Mouse (Mus musculus): ENCODE data around the gene Rbms3.

Gene Rbms3

DNA sequence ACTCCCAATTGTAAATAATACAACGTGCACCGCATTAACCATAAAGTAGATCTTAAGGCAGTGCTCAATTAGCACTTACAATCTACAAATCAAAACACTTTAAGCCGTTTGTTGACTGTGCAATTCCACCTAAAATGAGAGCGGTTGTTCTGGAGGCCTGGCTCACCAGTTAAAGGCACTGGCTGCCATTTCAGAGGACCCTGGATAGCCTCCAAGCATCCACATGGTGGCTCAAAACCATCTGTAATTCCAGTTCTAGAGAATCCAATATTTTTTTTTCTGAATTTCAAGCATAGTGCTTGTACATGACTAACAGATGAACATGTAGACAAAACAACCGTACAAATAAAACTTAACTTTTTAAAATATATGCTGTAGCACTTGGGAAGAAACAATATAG, 460.5 kb downstream of the Rbms3 start:
- DNase-seq: no peak

DNA sequence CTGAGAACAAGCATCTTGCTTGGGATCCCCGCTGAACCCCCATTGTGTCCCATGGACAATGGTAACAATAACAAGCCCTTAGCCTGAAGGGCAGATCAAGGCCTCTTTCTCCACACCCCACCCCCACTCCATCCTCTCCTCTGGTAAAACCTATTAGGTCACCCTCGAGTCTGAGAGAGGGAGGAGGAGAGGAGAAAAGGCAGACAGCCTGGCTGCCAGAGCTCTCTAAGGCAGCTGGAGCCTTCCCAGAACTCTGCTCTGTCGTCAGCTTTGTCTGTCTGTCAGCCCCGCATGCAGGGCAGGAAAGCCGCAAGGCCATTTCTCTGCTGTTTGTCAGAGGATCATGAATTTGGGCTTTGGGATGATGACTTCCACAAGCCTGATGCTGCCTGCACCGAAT, 466.6 kb downstream of the Rbms3 start:
- DNase-seq: no peak

DNA sequence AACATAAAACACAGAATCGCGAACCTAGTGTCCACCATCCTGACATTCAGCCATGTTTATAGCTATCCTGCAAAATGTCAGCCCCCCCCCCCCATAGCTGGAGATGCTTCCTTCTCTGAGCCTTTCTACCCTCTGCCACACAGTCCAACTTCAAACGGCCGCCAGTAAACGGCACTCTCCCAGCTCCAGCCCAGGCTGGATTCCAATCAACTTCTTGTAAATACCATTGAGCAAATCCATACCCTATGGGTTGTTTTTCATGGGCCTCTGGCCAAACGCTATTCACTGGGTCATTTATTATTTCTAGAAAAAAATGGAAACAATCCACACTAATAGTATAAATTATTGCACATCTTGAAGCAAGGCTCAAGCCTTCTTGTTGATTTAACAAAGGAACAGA, 468.6 kb downstream of the Rbms3 start:
- DNase-seq: no peak

DNA sequence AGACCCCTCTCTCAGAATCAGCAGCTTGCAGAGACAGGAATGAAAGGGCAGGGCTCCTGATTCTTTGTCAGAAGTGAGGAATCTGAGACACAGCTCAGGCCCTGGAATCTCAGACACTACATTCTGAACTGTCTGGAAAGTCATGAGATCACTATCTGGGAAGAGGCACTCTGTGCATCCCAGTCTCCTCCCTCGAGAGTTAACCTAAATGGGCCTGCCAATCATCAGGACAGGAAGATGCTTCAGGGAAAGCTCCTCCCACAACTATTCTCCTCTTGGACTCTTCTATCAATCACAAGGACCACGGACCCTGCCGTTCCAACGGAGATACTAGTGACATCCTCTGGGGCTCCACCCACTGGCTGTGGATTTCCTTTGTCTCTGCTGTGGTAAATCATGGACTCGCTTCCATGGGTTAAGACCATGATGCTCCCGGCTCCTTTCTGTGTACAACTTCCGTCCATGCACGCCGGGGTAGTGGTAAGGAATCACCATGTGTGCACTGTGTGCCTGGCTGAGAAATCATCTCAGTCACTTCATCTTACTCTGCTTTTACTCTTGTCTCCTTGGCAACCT, 473.3 kb downstream of the Rbms3 start:
- no peak for DNase-seq

DNA sequence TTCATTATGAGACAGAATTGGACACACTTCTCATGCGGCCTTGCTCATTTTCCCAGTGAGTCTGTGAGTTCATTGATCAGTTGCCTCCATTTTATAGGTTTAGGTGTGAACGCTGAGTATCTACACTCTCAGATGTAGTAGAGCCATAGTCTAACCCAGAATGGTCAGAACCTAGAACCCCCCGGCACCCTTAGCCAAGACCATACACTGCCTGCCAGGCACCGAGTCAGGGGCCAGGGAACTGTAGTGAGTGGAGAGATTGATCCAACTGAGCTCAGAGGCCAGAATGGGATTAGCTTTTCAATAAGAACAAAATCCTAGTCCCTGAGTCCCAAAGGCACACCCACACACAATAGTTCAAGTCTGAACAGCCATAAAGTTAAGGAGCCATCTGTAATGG, 475.1 kb downstream of the Rbms3 start:
- no peak for DNase-seq

DNA sequence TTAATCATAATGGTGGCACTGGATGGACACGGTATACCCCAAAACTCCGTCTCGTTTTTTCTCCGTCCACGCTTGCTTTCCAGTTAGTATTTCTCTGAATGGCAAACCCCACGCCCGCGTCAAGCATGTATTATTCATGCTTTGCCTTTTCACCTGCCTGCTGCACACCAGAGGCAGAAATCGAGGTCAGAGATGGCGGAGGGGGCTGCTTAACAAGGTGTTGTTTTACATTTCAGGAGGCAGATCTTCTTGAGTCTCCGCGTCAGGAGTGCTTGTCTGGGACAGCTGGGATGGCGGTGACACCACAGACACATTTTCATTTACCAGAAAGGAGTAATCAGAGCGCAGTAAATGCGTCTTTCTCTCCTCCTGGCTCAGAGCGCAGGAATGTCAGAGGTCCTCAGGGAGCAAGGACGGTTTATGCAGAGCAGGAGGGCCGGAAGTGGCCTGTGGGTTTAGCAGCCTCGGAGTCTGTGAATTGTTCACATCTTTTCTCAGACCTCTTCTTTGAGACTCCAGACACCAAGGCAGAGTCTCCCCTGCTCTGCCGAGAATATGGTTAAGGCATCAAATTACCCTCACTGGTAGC, 475.9 kb downstream of the Rbms3 start:
- no peak for DNase-seq

DNA sequence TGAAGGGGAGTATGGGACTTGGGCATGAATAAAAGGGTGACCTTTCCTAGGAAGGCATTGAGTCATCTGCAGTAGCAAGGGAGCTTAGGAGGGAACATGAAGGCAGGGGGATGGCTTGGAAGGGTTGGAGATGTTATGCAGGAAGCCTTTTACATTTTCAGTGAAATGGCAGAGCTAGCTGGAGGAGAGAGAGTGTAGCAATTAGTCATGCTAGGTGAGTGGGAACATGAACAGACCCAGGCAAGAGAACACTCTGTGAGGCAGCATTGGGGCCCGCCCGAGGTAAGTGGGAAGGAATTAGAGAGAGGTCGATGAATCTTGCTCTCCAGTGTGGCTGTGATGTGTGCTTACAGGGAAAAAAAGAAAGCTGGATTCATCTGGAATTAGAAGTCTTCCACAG, 477.8 kb downstream of the Rbms3 start:
- DNase-seq: no peak

DNA sequence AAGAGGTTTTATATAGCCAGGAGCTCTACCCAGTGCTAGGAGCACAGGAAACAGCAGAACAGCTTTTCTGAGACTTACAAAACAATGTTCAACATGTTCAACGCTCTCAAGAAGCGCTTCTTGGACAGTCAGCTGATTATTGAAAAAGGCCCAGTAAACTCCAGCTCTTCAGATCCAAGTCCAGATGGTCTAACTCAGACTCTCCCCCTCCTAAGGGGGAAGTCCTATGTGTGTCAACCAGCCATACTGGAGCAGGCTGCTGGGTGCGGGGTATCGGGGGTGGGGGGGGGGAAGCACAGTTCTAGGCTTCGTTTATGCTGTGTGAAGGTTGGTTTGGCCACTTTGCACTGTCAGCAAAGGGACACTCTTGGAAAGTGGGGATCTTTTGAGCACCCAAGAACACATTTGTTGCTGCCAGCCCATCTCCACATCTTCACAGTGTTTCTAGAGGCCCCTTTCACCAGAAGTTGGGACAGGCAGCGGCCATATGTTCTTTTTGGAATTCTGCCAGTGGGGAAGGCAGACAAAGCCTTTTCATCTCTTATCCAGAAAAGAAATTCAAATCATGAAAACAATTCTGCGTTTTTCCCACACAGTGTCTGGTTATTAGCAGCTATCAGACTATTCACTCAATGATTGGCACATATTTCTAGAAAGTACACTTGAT, 485.5 kb downstream of the Rbms3 start:
- DNase-seq: no peak

DNA sequence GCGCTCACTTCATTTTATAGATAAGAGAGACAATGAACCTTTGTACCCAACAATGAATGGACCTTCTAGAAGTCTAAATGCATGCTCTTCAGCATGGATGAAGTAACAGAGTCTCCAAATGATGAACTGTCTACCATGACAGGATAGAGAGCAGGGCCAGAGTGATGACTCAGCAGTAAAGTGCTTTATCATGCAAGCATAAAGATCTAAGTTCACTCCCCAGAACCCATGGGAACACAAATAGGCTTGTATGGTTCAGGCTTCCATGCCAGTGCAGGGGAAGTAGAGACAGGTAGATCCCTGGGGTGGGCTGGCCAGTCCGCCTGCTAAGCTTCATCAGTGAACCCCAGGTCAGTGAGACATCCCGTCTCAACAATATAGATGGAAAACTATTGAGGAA, 489.7 kb downstream of the Rbms3 start:
- no peak for DNase-seq

DNA sequence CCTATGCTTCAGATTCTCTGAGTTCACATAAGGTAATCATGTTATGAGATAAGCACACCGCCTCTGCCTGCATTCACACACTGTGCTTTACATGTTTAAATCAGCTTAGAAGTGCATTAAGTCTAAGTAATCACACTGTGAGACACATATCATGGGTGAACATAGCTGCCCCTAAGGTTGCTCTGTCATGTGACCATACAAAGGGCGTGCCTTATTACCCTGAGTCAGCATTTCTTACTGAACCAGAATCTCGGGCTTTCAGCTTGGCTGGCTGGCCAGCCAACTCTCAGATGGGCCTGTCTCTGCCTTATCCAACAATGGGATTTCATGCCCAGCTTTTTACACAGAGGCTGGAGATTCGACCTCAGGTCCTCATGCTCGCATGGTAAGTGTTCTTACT, 493.3 kb downstream of the Rbms3 start:
- no peak for DNase-seq

DNA sequence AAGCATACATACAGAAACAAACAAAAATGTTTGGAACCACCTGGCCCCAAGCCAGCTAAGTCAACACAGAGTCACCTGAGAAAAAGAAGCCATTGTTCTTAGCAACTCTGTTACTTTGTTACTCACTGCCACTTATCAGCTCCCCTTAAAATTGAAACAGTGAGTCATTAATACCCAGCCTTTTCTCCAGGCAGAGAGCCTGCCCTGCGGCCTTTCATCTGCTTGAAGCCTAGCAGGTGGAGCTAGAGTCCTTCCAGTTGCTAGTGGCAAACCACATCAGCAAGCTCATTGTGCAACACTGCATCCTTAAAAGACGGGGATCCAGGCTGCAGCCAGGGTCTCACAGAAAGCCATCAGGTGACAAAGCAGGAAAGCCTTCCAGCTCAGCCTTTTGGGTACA, 495.7 kb downstream of the Rbms3 start:
- no peak for DNase-seq

DNA sequence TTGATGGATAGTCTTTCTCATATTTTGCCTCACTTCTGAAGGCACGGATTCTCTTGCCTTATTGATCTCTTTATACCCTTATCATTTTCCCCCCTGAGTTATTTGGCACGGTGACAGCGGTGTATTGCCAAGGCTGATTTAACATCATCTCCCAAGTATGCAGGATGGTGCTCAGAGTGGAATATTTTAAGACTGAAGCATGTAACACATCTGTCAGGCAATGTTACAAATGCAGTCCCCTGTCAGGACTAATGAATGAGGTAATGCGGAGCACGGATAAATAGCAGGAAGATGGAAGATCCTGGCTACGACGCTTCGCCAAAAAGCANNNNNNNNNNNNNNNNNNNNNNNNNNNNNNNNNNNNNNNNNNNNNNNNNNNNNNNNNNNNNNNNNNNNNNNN, 502.9 kb downstream of the Rbms3 start:
- no peak for DNase-seq

DNA sequence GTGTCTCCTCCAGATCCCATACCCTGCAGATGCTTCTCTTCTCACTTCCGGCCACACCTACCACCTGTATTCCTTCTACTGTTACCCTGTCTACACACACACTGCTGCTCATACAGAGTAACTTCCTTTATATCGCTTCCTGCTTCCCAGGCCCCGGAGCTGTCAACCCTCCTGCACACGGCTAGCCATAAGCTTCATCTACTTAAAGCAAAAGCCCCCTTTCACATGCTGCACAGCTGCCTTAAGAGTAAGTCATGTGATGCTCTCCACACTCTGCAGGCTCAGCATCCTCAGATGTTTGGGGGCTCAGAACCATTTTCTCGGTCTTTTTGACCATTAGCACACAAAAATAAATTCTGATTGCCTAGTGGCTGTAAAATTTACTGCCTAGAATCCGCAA, 503.9 kb downstream of the Rbms3 start:
- DNase-seq: no peak

DNA sequence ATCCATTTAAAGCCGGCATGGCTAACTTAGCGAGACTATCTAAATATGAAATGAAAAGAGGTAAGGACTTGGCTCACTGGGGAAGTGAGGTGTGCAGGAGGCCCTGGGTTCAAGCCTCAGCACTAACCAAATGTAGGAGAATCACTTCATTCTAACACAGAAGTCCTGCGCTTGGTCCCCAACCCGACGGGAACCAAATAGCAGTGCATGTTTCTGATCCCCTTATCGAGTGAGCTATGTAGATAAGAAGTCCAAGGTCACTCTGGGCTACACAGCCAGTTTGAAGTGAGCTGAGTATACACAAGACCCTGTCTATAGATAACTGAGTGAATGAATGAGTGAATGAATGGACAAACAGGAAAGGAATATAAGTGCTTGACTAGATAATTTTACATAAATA, 508.1 kb downstream of the Rbms3 start:
- no peak for DNase-seq

DNA sequence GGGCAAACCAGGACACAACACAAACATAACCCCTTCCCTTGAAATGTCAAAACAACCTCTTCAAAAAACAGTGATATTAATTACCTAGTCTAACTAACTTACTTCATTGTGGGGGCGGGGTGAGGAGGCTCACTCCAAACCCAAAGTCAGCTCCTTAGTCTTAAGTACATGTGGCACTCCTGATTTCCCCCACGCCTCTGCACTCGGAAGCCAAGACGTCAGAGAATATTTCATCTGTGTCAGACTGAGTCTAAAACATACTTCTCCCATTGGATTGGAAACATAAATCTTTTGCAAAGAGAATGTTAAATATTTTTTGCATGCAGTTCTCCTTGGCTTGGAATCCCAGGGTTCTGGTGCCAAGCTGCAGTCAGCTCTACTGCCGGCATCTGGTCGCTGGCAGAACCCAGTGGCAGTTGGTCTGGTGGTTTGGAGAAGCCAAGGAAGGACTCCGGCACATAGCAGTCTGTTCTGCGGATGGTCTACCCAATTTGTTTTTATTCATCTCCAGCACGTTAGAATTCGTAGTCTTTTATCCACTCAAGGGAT, 512.5 kb downstream of the Rbms3 start:
- DNase-seq: no peak

DNA sequence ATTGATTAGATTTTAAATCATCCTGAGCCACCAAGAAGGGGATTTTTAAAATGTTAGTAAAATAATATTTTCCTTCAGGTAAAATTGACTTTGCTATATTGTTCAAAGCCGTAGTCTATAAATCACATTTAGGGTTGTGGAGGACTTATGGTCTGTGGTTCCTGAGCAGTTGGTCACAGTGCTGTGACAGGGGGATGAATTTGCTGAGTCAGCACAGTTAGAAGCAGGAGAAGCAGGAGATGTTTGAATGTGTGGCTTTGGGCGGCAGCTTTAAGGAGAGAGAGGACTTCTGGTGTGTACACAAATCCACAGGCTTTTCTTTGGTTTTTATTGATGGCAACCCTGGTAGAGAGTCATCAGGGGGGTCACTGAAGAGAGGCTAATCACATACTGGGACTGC, 514.1 kb downstream of the Rbms3 start:
- DNase-seq: no peak

DNA sequence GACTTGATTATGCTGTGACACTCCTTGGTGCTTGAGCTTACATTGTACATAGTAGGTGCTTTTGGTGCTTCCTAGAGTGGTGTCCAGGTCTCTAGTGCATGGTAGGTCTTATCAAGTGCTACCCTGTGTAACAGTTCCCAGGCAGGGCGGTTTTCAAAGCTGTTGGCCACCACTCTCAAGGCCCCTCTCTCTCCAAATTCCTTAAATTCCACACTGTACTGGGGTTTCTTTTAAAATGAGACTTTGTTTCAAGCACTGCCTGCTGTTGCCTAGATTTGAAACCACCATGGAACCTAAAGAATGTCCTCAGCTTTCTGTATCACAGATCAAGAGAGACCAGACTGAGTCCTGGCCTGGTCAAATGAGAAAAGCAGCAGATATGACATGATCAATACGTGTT, 516.1 kb downstream of the Rbms3 start:
- no peak for DNase-seq

DNA sequence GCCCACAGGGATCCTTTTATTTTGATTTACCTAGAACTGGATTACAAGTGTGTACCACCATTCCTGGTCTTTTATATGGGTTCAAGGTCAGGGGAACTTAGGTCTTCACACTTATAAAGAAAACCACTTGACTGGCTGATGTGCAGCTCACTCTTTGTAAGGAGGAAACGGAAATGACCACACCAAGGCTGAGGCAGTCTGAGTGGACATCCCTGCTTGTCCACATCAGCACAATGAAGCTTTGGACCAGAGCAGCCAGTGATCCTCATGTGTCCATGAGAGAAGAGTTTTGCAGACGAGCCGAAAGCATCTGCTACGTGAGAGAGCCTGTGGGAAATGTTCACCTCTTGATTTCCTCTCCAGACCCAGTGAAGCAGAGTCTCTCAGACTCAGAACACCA, 521.8 kb downstream of the Rbms3 start:
- no peak for DNase-seq

DNA sequence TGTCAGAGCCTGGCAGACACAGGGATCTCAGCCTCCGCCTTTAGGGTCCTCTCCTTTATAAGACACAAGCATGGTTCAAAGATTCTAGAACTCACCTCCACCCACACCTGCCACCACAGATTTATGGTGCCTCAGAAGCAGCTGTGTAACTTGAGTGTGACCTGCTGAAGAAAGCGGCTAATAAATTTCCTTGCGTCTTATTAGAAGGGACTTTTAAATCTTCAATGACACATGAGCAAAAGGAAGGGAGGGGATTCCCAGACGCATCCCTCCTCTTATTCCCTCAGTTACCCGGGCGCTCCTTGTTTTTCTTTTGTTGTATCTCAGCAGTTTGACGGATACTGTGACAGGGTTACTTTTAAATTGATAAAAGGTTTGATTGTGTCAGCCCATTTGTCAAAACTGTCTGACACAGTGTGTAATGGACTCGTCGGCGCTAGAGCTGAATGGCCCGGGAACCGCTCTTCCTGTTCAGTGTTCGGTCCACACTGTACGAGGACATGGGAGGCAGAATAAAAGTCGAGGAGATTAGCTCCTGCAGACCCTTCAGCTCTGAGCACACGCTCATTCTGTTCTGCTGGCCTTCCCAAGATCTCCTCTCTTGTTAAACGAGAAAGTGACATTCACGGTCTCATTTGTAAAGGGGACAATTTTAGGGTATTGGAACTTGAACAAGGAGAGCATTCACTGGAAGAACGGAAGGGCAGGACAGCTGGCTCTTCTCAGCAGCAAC, 527.3 kb downstream of the Rbms3 start:
- DNase-seq: no peak

DNA sequence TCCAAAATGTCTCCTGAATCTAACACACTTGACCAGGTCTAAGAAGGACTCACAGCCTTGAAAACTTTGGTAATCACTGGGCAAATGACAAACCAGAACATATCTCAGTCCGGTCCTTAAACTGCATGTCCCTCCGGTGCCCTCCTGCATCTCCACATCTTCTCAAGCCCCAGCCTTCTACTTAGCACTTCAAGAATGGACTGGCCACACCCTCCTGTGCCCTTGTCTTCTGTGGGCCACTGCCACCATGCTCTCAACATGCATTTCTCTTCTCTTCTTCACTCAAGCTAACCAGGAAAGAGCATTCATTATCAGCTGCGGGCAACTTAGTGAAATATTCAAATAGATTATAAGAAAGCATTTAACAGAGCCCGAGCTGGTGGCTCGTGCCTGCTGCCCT, 529.5 kb downstream of the Rbms3 start:
- DNase-seq: no peak

DNA sequence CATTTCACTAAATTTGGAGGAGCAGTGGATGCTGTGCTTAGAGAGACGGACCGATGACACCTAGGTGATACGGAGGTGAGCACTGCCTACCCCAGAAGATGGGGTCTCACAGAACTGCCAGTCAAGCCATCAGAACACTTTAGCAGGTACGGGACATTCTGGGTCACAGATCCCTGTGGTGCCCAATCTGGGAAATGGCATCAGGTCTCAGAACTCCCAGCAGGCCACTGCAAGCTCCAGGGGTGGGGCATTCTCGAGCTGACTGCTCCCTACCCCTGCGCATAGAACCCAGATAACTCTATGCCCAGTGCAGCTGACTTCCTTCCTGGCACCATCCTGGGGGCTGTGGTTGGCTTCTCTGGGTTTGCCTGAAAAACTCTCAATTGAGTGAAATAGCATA, 536.2 kb downstream of the Rbms3 start:
- DNase-seq: no peak

DNA sequence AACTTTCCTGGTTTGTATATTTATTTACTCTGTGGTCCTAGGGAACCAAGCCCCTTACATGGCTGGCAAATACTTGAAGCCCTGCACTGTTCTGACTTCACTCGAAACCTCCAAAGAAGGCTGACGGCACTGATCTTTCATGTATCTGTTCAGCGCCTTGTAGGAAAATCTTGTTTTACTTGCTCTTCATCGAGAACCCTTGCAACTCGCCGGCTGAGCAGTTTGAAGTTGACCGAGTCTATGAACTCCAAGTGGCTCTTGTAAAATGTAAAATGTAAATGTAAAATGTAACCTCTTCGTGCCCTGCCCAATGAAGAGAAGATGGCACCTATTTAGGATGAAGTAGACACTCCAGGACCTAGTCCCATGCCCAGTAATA, 537.5 kb downstream of the Rbms3 start:
- no peak for DNase-seq

DNA sequence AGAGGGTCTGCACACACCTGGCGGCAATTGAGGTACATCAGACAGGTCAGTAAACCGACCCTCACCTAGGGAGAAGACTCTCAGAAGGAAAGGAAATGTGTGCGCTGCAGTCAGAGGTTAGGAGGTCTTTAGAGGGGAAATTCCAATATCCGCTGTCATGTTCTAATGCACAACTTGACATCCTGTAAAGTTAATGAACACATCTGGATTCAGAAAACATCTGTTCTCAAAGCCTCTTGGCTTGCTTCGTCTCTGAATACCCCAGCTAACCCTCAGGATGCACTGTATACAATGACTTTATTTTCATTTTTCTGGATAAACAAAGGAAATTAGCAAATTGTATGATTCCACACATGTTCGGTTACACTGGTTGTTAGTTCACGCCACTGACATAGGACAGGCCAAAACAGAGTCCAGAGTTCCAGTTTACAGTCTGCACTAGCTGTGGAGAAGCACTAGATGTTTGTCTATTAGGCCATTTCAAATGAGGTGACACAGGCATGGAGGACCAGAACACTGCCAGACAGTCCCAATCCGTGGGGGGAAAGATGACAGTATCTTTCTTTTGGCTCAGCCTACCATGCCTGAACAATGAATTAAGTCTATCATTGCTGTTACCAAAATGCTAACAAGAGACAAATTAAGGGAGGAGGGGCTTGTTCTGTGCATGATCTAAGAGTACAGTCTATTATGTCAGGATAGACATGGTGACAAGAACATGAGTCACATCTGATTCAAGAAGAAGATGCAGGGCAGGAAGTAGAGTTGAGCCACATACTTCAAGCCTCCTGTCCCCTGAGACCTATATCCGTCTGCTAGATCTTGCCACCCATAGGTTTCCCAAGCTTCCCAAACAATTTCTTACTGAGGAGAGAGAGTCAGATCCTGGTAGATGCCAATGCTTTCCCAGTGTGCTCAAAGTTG, 538.2 kb downstream of the Rbms3 start:
- DNase-seq: no peak
